Mouse (Mus musculus) liver, embryonic 16.5 days (tissue): ENCODE results near the gene Traf6. TPM values are rescaled to one million over a fixed set of nuclear protein-coding genes. Genes with fewer than 3 reads are reported as not detected.

Experiments
- ATAC-seq: fragments of 200-750 bp; cut with Nextera tagmentation; 2 replicates; pipeline ENCODE4 v1.8.0; 2017; ENCODE audit warnings: low read depth, mild to moderate bottlenecking, moderate number of reproducible peaks, moderate library complexity
- H3K27ac ChIP-seq: fragments of 300-500 bp; sonication (generic); 2 replicates; pipeline ENCODE4 v1.5.1; 2014; ENCODE audit warnings: mild to moderate bottlenecking, low read length
- H3K27me3 ChIP-seq: fragments of 300-500 bp; sonication (generic); 2 replicates; pipeline ENCODE4 v1.6.1; 2014; ENCODE audit warnings: low read depth, low read length, mixed read lengths; ENCODE audit not compliant: control insufficient read depth, insufficient read depth
- H3K36me3 ChIP-seq: fragments of 300-500 bp; sonication (generic); 2 replicates; pipeline ENCODE4 v1.6.1; 2014; ENCODE audit warnings: mild to moderate bottlenecking; ENCODE audit not compliant: control insufficient read depth, insufficient read depth
- H3K4me1 ChIP-seq: fragments of 300-500 bp; sonication (generic); 2 replicates; pipeline ENCODE4 v1.6.1; 2014; ENCODE audit warnings: low read depth, low read length, mixed read lengths; ENCODE audit not compliant: control insufficient read depth
- H3K4me2 ChIP-seq: fragments of 300-500 bp; sonication (generic); 2 replicates; pipeline ENCODE4 v1.6.1; 2014; ENCODE audit warnings: low read depth, low read length, mixed read lengths
- H3K4me3 ChIP-seq: fragments of 300-500 bp; sonication (generic); 2 replicates; pipeline ENCODE4 v1.5.1; 2014; ENCODE audit warnings: low read depth, mild to moderate bottlenecking, low read length
- H3K9ac ChIP-seq: fragments of 300-500 bp; sonication (generic); 2 replicates; pipeline ENCODE4 v1.6.1; 2014; ENCODE audit warnings: low read depth, low read length
- H3K9me3 ChIP-seq: fragments of 300-500 bp; sonication (generic); replicated peaks from 2 replicates; pipeline ENCODE4 v1.6.1; 2016; ENCODE audit warnings: low read length; ENCODE audit not compliant: control insufficient read depth
- WGBS: fragments of 180-500 bp; shearing (Covaris S2); extraction: QIAGEN DNeasy Blood & Tissue Kit; methylation state at CpG from one replicate; pipeline ENCODE4 v1.1.7; 2014; ENCODE audit not compliant: insufficient replicate concordance; 5-methylcytosine and 5-hydroxymethylcytosine counted together
- polyA plus RNA-seq: library from polyadenylated mRNA; unstranded; fragments of >200 nt; fragmentation: Nextera tagmentation; extraction: Ambion mirVana; gene quantifications from 2 replicates; pipeline ENCODE4 v1.2.1, GENCODE M21; 2015

Gene Traf6
- polyA plus RNA-seq, 1 experiment from 2014 or later: 4.0 TPM

DNA sequence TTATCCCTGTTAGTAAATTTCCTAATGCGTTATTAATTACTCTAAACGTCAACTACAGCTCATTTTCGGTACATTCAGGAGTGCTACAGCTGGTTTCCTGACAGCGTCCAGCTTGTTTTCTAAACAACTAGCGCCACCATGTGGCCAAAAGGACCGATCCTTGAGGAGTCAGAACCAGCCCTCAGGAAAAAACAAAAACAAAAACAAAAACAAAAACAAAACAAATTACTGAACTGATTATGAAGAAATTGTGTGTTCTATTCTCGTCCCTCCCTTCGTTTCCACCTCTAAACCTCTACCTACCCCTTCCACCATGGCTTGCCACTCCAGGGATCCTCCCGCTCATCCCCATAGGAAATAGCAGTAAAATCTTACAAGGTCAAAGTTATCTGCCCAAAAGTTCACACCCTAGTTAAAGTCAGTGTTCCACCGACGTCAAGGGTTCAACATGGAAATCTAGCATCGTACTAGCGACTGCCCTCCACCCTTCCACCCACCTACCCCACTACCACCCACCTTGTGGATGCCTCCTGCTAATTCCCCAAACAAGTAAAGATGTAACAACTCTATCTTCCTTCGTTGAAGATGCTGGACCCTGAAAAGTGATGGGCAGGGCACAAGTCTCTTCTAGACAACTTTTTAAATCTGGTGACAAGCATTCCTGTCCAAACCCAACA, 25.2 kb upstream of the Traf6 start:
- no peaks in the 10 kb centered on the region; the same call in 1 of the 2 replicates for H3K4me1 ChIP-seq
- H3K4me2 ChIP-seq: peak overlapping the region; percentile 43
- H3K27me3 ChIP-seq: no peaks in the 10 kb centered on the region
- no peaks in the 10 kb centered on the region for H3K9me3 ChIP-seq
- no peaks in the 10 kb centered on the region for H3K36me3 ChIP-seq
- no peak overlapping the region for H3K9ac ChIP-seq
- 13% methylated on average over 14 of the region's 14 CpGs for WGBS
- ATAC-seq: no peak
- H3K4me3 ChIP-seq: 0 out of 2 replicates have a peak overlapping the region, but pooled peaks have one; percentile 5
- H3K27ac ChIP-seq: no peak overlapping the region

DNA sequence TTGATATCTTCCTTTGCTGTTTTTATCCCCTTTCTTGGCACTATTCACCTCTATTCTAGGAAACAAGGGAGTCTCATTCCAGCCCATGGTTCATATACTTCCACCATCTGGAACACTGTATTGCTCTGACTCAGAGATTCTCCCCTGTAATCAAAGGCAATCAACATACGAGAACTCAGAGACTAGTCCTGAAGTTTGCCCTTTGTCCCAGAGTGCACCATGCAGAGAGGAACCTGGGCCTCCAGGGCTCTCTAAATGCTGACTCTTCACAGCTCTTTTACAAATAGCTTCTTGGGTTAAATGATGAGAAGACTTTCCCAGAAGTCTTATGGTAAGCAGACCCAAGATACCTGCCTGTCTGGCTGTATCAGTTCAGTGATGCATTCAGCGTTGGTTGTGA, 17.7 kb upstream of the Traf6 start:
- Histone ChIP-seq H3K4me1 (no peaks in the 10 kb centered on the region), H3K4me3 (no peak overlapping the region), H3K36me3 (no peaks in the 10 kb centered on the region), H3K27ac (no peak overlapping the region), H3K4me2 (no peak overlapping the region), H3K9ac (no peak overlapping the region), H3K9me3 (no peaks in the 10 kb centered on the region), H3K27me3 (no peaks in the 10 kb centered on the region)
- no peak for ATAC-seq
- 65% methylated on average over 2 of the region's 2 CpGs for WGBS

- ATAC-seq: no peak
- Histone ChIP-seq H3K4me3 (no peak overlapping the region), H3K36me3 (no peaks in the 10 kb centered on the region), H3K4me2 (no peak overlapping the region), H3K27me3 (no peaks in the 10 kb centered on the region), H3K27ac (no peak overlapping the region), H3K4me1 (no peaks in the 10 kb centered on the region), H3K9ac (no peak overlapping the region), H3K9me3 (no peaks in the 10 kb centered on the region)
- WGBS: 20% methylated on average over 9 of the region's 9 CpGs
Observed at GRCm38 (mm10) chr2:101665058-101665702, 13.0 kb upstream of the Traf6 start.

DNA sequence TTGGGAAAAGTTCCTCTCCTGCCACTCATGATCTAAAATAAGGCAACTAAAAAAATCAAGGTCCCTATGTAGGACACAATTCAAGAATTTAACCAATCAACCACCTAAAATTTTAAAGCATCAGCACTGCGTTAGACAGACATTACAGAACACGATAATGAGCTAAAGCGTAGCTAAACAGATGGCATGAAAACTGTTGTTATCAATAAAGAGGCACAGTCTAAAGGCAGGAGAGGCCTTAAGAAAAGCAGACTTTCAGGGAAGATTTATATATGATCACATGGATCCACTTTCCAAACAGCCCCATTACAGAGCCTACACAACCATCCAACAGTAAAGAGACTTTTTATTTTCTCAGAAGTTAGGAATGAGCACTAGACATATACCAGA, 12.5 kb upstream of the Traf6 start:
- no peak overlapping the region for H3K4me3 ChIP-seq
- no peak overlapping the region for H3K27ac ChIP-seq
- no peak overlapping the region for H3K9ac ChIP-seq
- H3K4me1 ChIP-seq: no peaks in the 10 kb centered on the region
- no peak overlapping the region for H3K4me2 ChIP-seq
- no peaks in the 10 kb centered on the region for H3K9me3 ChIP-seq
- no peaks in the 10 kb centered on the region for H3K27me3 ChIP-seq
- ATAC-seq: no peak
- 87% methylated on average over 3 of the region's 3 CpGs for WGBS
- H3K36me3 ChIP-seq: no peaks in the 10 kb centered on the region

DNA sequence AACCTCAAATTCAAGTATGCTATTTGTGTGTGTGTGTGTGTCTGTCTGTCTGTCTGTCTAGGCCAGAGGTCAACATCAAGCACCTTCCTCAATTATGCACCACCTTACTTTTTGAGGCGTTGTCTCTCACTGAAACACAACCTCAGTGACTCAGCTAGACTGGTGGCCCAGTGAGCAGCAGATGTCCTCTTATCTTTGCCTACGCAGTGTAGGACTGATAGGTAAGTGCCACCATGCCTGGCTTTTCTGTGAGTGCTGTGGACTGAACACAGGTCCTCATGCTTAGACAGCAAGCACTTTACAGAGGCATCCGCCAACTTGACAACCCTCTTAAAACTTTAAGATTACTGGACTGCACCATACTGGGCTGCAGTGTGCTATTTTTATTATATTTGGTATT, 9.5 kb upstream of the Traf6 start:
- Histone ChIP-seq H3K4me2 (no peak overlapping the region), H3K36me3 (no peaks in the 10 kb centered on the region), H3K4me1 (no peaks in the 10 kb centered on the region), H3K27ac (no peak overlapping the region), H3K9me3 (no peaks in the 10 kb centered on the region), H3K9ac (no peak overlapping the region), H3K27me3 (no peaks in the 10 kb centered on the region), H3K4me3 (no peak overlapping the region)
- no peak for ATAC-seq
- 53% methylated on average over 3 of the region's 3 CpGs for WGBS

DNA sequence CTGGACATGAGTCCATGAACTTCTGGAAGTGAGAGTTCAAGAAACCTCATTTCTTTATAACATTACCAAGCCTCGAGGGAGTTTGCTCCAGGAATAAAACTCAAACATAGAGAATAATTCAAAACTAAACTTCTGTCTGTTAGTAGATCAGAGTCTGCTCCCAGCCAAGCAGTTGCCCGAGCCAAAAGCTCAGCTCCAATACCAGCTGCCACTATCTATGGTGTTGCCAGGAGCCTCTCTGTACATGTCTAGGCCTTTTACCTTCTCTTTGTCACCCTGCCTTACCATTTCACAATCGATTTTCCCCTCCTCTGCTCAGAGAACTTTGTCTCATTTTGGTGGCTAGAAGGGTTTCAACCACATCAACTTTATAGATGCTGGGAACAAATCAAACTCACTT, 4.7 kb upstream of the Traf6 start:
- no peak overlapping the region for H3K9ac ChIP-seq
- no peaks in the 10 kb centered on the region for H3K36me3 ChIP-seq
- H3K27ac ChIP-seq: no peak overlapping the region
- no peak overlapping the region for H3K4me2 ChIP-seq
- H3K27me3 ChIP-seq: no peaks in the 10 kb centered on the region
- H3K4me1 ChIP-seq: no peaks in the 10 kb centered on the region; the same call in 1 of the 2 replicates
- H3K9me3 ChIP-seq: no peaks in the 10 kb centered on the region
- ATAC-seq: no peak
- 41% methylated on average over 3 of the region's 3 CpGs for WGBS
- no peak overlapping the region for H3K4me3 ChIP-seq

- Histone ChIP-seq H3K9me3 (no peaks in the 10 kb centered on the region), H3K27ac (no peak overlapping the region), H3K4me1 (peaks cover 4% of the 10 kb centered on the region), H3K4me2 (peak overlapping the region; percentile 73), H3K36me3 (no peaks in the 10 kb centered on the region), H3K27me3 (no peaks in the 10 kb centered on the region), H3K9ac (peak overlapping the region; percentile 89), H3K4me3 (peak overlapping the region; percentile 89)
- no peak for ATAC-seq
- WGBS: 4% methylated on average over 15 of the region's 15 CpGs
Observed at GRCm38 (mm10) chr2:101679164-101679784, 1.0 kb downstream of the Traf6 start.

DNA sequence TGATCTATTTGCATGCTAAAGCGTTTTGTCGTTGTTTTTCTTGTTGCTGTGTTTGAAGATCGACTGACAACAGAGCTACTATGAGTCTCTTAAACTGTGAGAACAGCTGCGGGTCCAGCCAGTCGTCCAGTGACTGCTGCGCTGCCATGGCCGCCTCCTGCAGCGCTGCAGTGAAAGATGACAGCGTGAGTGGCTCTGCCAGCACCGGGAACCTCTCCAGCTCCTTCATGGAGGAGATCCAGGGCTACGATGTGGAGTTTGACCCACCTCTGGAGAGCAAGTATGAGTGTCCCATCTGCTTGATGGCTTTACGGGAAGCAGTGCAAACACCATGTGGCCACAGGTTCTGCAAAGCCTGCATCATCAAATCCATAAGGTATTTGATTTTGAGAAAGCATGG, 6.2 kb downstream of the Traf6 start:
- H3K27ac ChIP-seq: no peak overlapping the region
- no peak for ATAC-seq
- peaks cover 1% of the 10 kb centered on the region for H3K4me1 ChIP-seq
- H3K27me3 ChIP-seq: no peaks in the 10 kb centered on the region
- H3K36me3 ChIP-seq: peaks cover 11% of the 10 kb centered on the region
- 85% methylated on average over 12 of the region's 12 CpGs for WGBS
- H3K4me2 ChIP-seq: no peak overlapping the region
- H3K9ac ChIP-seq: no peak overlapping the region
- H3K9me3 ChIP-seq: no peaks in the 10 kb centered on the region
- H3K4me3 ChIP-seq: no peak overlapping the region

- H3K9ac ChIP-seq: no peak overlapping the region
- WGBS: 76% methylated on average over 5 of the region's 5 CpGs
- no peak overlapping the region for H3K4me2 ChIP-seq
- H3K27ac ChIP-seq: no peak overlapping the region
- no peaks in the 10 kb centered on the region for H3K4me1 ChIP-seq
- H3K27me3 ChIP-seq: no peaks in the 10 kb centered on the region
- H3K4me3 ChIP-seq: no peak overlapping the region
- H3K36me3 ChIP-seq: peaks cover 18% of the 10 kb centered on the region
- ATAC-seq: no peak
- no peaks in the 10 kb centered on the region for H3K9me3 ChIP-seq
Observed at GRCm38 (mm10) chr2:101688011-101688410, 9.8 kb downstream of the Traf6 start.
